Mouse (Mus musculus) lung, embryonic 14.5 days (tissue): ENCODE data around the gene Sprr2j-ps. TPM values are rescaled to one million over a fixed set of nuclear protein-coding genes. Genes with fewer than 3 reads are reported as not detected.

Experiments used
- ATAC-seq: fragments of 200-750 bp; cut with Nextera tagmentation; 2 replicates; pipeline ENCODE4 v1.8.0; 2017; ENCODE audit warnings: mild to moderate bottlenecking, moderate TSS enrichment, moderate library complexity; ENCODE audit not compliant: insufficient read depth
- DNase-seq: peaks from one replicate; pipeline ENCODE4 v3.0.0-alpha.2; 2015
- H3K27ac ChIP-seq: fragments of 300-500 bp; sonication (generic); 2 replicates; pipeline ENCODE4 v1.5.1; 2014; ENCODE audit warnings: low read depth, mild to moderate bottlenecking, moderate library complexity
- H3K27me3 ChIP-seq: fragments of 300-500 bp; sonication (generic); 2 replicates; pipeline ENCODE4 v1.6.1; 2014; ENCODE audit warnings: low read length, control low read depth; ENCODE audit not compliant: insufficient read depth
- H3K36me3 ChIP-seq: fragments of 300-500 bp; sonication (generic); 2 replicates; pipeline ENCODE4 v1.6.1; 2014; ENCODE audit warnings: control low read depth; ENCODE audit not compliant: insufficient read depth
- H3K4me1 ChIP-seq: fragments of 300-500 bp; sonication (generic); 2 replicates; pipeline ENCODE4 v1.6.1; 2014; ENCODE audit warnings: antibody characterized with exemption, control low read depth; ENCODE audit not compliant: insufficient read depth
- H3K4me2 ChIP-seq: fragments of 300-500 bp; sonication (generic); 2 replicates; pipeline ENCODE4 v1.6.1; 2014; ENCODE audit warnings: mild to moderate bottlenecking
- H3K4me3 ChIP-seq: fragments of 300-500 bp; sonication (generic); 2 replicates; pipeline ENCODE4 v1.5.1; 2014; ENCODE audit warnings: low read depth, low read length
- H3K9ac ChIP-seq: fragments of 300-500 bp; sonication (generic); 2 replicates; pipeline ENCODE4 v1.6.1; 2014
- H3K9me3 ChIP-seq: fragments of 300-500 bp; sonication (generic); 2 replicates; pipeline ENCODE4 v1.6.1; 2016; ENCODE audit warnings: low read depth, low read length, control low read depth
- CTCF ChIP-seq: IDR thresholded peaks from 2 replicates; pipeline ENCODE4 v1.5.1; 2016; ENCODE audit warnings: antibody characterized with exemption, low read depth
- WGBS: fragments of 180-500 bp; shearing (Covaris S2); extraction: QIAGEN DNeasy Blood & Tissue Kit; methylation state at CpG from one replicate; pipeline ENCODE4 v1.1.7; 2014; 5-methylcytosine and 5-hydroxymethylcytosine counted together
- polyA plus RNA-seq: library from polyadenylated mRNA; unstranded; fragments of >200 nt; fragmentation: Nextera tagmentation; extraction: Ambion mirVana; gene quantifications from 2 replicates; pipeline ENCODE4 v1.2.1, GENCODE M21; 2014

The Sprr2j-ps gene
- polyA plus RNA-seq, 1 experiment from 2014 or later: not detected

- WGBS: 90% methylated on average over 3 of the region's 3 CpGs
- Histone ChIP-seq H3K27me3 (no peaks in the 10 kb centered on the region), H3K9me3 (no peaks in the 10 kb centered on the region), H3K4me3 (no peak within 1 kb of the TSS), H3K4me1 (no peaks in the 10 kb centered on the region), H3K9ac (no peak within 1 kb of the TSS), H3K27ac (no peak within 1 kb of the TSS), H3K4me2 (no peak within 1 kb of the TSS), H3K36me3 (no peaks in the 10 kb centered on the region)
- no peak for TF ChIP-seq CTCF
- no peak for DNase-seq
- ATAC-seq: no peak
Observed at GRCm38 (mm10) chr3:92438689-92439088, 20.8 kb downstream of the Sprr2j-ps start, which contains the start of gene Sprr1b. TSS of gene Sprr1b (minus strand) at chr3:92438789.

- ATAC-seq (no peak), DNase-seq (no peak)
- 80% methylated on average over 3 of the region's 3 CpGs for WGBS
- Histone ChIP-seq H3K27ac (no peak overlapping the region), H3K4me3 (no peak overlapping the region), H3K9ac (no peak overlapping the region), H3K27me3 (no peaks in the 10 kb centered on the region), H3K36me3 (no peaks in the 10 kb centered on the region), H3K9me3 (no peaks in the 10 kb centered on the region), H3K4me1 (no peaks in the 10 kb centered on the region), H3K4me2 (no peak overlapping the region)
- no peak for TF ChIP-seq CTCF
Observed at GRCm38 (mm10) chr3:92440177-92440576, 22.3 kb downstream of the Sprr2j-ps start.

GRCm38 (mm10) chr3:92455151-92455550 lies 37.3 kb downstream of the Sprr2j-ps start:
- H3K4me2 ChIP-seq: no peak overlapping the region
- ATAC-seq (no peak), DNase-seq (no peak)
- H3K4me3 ChIP-seq: no peak overlapping the region
- no peak for TF ChIP-seq CTCF
- no peaks in the 10 kb centered on the region for H3K27me3 ChIP-seq
- WGBS: 64% methylated on average over 5 of the region's 5 CpGs
- no peak overlapping the region for H3K27ac ChIP-seq
- no peaks in the 10 kb centered on the region for H3K4me1 ChIP-seq
- no peak overlapping the region for H3K9ac ChIP-seq
- H3K36me3 ChIP-seq: no peaks in the 10 kb centered on the region
- H3K9me3 ChIP-seq: no peaks in the 10 kb centered on the region

GRCm38 (mm10) chr3:92458620-92459019 lies 40.7 kb downstream of the Sprr2j-ps start, which contains the start of gene Sprr3:
TSS of gene Sprr3 (minus strand) at chr3:92458720.
- WGBS: 61% methylated on average over 2 of the region's 2 CpGs
- no peak within 1 kb of the TSS for H3K9ac ChIP-seq
- TF ChIP-seq CTCF: no peak
- DNase-seq (no peak), ATAC-seq (no peak)
- no peak within 1 kb of the TSS for H3K27ac ChIP-seq
- H3K4me1 ChIP-seq: no peaks in the 10 kb centered on the region
- no peaks in the 10 kb centered on the region for H3K9me3 ChIP-seq
- no peaks in the 10 kb centered on the region for H3K36me3 ChIP-seq
- H3K4me3 ChIP-seq: no peak within 1 kb of the TSS
- no peak within 1 kb of the TSS for H3K4me2 ChIP-seq
- H3K27me3 ChIP-seq: no peaks in the 10 kb centered on the region

- WGBS: 45% methylated on average over 1 of the region's 1 CpGs
- Histone ChIP-seq H3K27ac (no peak overlapping the region), H3K4me3 (no peak overlapping the region)
Observed at GRCm38 (mm10) chr3:92466576-92466975, 48.7 kb downstream of the Sprr2j-ps start.

GRCm38 (mm10) chr3:92467424-92467823 lies 49.5 kb downstream of the Sprr2j-ps start:
- H3K4me2 ChIP-seq: no peak overlapping the region
- no peaks in the 10 kb centered on the region for H3K9me3 ChIP-seq
- H3K27ac ChIP-seq: no peak overlapping the region
- no peak for DNase-seq
- no peak for TF ChIP-seq CTCF
- ATAC-seq: no peak
- H3K4me3 ChIP-seq: no peak overlapping the region
- no peaks in the 10 kb centered on the region for H3K27me3 ChIP-seq
- no peaks in the 10 kb centered on the region for H3K36me3 ChIP-seq
- no peak overlapping the region for H3K9ac ChIP-seq
- no peaks in the 10 kb centered on the region for H3K4me1 ChIP-seq

More at GRCm38 (mm10) chr3:92466576-92466975, 48.7 kb downstream of the Sprr2j-ps start:
- Histone ChIP-seq H3K27me3 (no peaks in the 10 kb centered on the region), H3K4me1 (no peaks in the 10 kb centered on the region), H3K4me2 (no peak overlapping the region), H3K9me3 (no peaks in the 10 kb centered on the region), H3K36me3 (no peaks in the 10 kb centered on the region), H3K9ac (no peak overlapping the region)
- DNase-seq (no peak), ATAC-seq (no peak)
- TF ChIP-seq CTCF: no peak

Other genes with a start within 250 kb of the Sprr2j-ps start
- gene Sprr2a1, start 202.3 kb upstream of the Sprr2j-ps start, polyA plus RNA-seq: not detected in 2 replicates
- 1.0 and 1.3 TPM in 2 replicates for gene Sprr2a2, start 202.2 kb upstream of the Sprr2j-ps start, polyA plus RNA-seq
- gene Sprr2a3, start 132.7 kb upstream of the Sprr2j-ps start, polyA plus RNA-seq: not detected in 2 replicates
- gene Sprr2b, start 101.5 kb upstream of the Sprr2j-ps start, polyA plus RNA-seq: not detected in 2 replicates
- not detected in 2 replicates for gene Sprr2d, start 78.9 kb upstream of the Sprr2j-ps start, polyA plus RNA-seq
- not detected in 2 replicates for gene Sprr2e, start 65.9 kb upstream of the Sprr2j-ps start, polyA plus RNA-seq
- not detected in 2 replicates for gene Sprr2f, start 52.9 kb upstream of the Sprr2j-ps start, polyA plus RNA-seq
- not detected in 2 replicates for gene Sprr2h, start 32.4 kb upstream of the Sprr2j-ps start, polyA plus RNA-seq
- not detected in 2 replicates for gene Sprr2i, start 10.1 kb upstream of the Sprr2j-ps start, polyA plus RNA-seq
- gene Gm9774, start 11.3 kb downstream of the Sprr2j-ps start, polyA plus RNA-seq: 7.7 and 7.9 TPM in 2 replicates
- gene Sprr2k, start 14.5 kb downstream of the Sprr2j-ps start, polyA plus RNA-seq: not detected in 2 replicates
- gene Sprr1b, start 20.7 kb downstream of the Sprr2j-ps start, polyA plus RNA-seq: not detected in 2 replicates
- gene Sprr3, start 40.6 kb downstream of the Sprr2j-ps start, polyA plus RNA-seq: not detected in 2 replicates
- not detected in 2 replicates for gene Sprr1a, start 67.8 kb downstream of the Sprr2j-ps start, polyA plus RNA-seq
- not detected in 2 replicates for gene Sprr4, start 82.4 kb downstream of the Sprr2j-ps start, polyA plus RNA-seq
- not detected in 2 replicates for gene 2310046K23Rik, start 116.4 kb downstream of the Sprr2j-ps start, polyA plus RNA-seq
- 0.18 TPM in 1 of 2 replicates, not detected in the other for gene Ivl, start 155.7 kb downstream of the Sprr2j-ps start, polyA plus RNA-seq
- not detected in 2 replicates for gene Smcp, start 170.9 kb downstream of the Sprr2j-ps start, polyA plus RNA-seq
- not detected in 2 replicates for gene 2210017I01Rik, start 189.4 kb downstream of the Sprr2j-ps start, polyA plus RNA-seq
- gene Lce6a, start 203.6 kb downstream of the Sprr2j-ps start, polyA plus RNA-seq: not detected in 2 replicates
- gene Lce1a1, start 230.2 kb downstream of the Sprr2j-ps start, polyA plus RNA-seq: not detected in 2 replicates
- not detected in 2 replicates for gene Lce1b, start 238.8 kb downstream of the Sprr2j-ps start, polyA plus RNA-seq